Comparison of ENCODE assay signal across 16 mouse cellular contexts in the genomic region with DNA sequence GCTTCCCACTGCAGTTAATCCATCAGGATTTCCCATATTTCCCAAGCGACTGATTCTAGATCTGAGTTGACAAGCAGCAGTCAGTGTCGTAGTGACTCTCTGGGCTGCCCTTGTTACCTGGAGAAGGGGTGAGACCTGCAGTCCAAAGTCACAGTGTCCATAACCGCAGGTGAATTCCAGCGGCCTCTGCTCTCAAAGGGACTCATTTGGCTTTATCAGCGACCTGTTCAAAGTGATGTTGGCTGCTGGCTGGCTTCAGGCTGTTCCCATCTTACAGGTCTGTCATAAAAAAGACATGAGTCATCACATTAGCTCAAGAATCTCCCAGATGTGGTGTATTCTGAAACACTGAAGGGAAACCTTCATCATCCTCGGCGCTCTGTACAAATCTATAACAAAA. TPM values are rescaled to one million over a fixed set of nuclear protein-coding genes. Genes with fewer than 3 reads are reported as not detected.
"Had no signal": no experiment of that assay in that cellular context is flagged by ENCODE, and none has a peak within 500 bp of the region (broad histone marks: within the 10 kb centered on the region; RNA-seq: fewer than 3 reads in every experiment).

No protein-coding gene starts in this region.

- H3K36me3 ChIP-seq: limb, embryonic 15.5 days; midbrain, embryonic 10.5 days; neural tube, embryonic 12.5 days had no signal

- H3K27ac ChIP-seq: kidney, postnatal 0 days; limb, embryonic 15.5 days; midbrain, embryonic 10.5 days; neural tube, embryonic 12.5 days had no signal

- H3K9ac ChIP-seq: limb, embryonic 15.5 days; neural tube, embryonic 12.5 days had no signal

- H3K9me3 ChIP-seq: limb, embryonic 15.5 days; midbrain, embryonic 10.5 days; neural tube, embryonic 12.5 days had no signal

- DNase-seq: kidney, adult 2 months; kidney, postnatal 36 days; layer of hippocampus, adult 9-11 months; layer of hippocampus, postnatal 36 days; lung, adult 2 months; lung, postnatal 36 days; midbrain, embryonic 14.5 days; spleen, adult 18-20 months; thymus, postnatal 4 days had no signal

- H3K4me1 ChIP-seq: limb, embryonic 15.5 days; midbrain, embryonic 10.5 days; neural tube, embryonic 12.5 days had no signal

- H3K4me2 ChIP-seq: limb, embryonic 15.5 days; neural tube, embryonic 12.5 days had no signal

- ATAC-seq: lung, postnatal 0 days had no signal

- H3K4me3 ChIP-seq: limb, embryonic 15.5 days; midbrain, embryonic 10.5 days; myocyte; neural tube, embryonic 12.5 days had no signal

RNA-seq across cellular contexts. Expression of a gene that starts 5.7 kb away (rescaled TPM):
- total RNA-seq: neutrophil, adult 5-6 weeks had no signal
- polyA plus RNA-seq: kidney, adult 2 months; lung, adult 2 months; lung, postnatal 0 days; myocyte had no signal
